Mouse (Mus musculus) midbrain, postnatal 0 days (tissue): ENCODE measurements around the gene Nub1. TPM values are rescaled to one million over a fixed set of nuclear protein-coding genes. Genes with fewer than 3 reads are reported as not detected.

Source experiments
- ATAC-seq: fragments of 200-750 bp; cut with Nextera tagmentation; 2 replicates; pipeline ENCODE4 v1.8.0; 2017; ENCODE audit warnings: moderate number of reproducible peaks, mild to moderate bottlenecking, moderate TSS enrichment, moderate library complexity; ENCODE audit not compliant: low FRiP score
- DNase-seq: peaks from one replicate; pipeline ENCODE4 v3.0.0-alpha.2; 2015; ENCODE audit warnings: low spot score
- H3K27ac ChIP-seq: fragments of 300-500 bp; sonication (generic); 2 replicates; pipeline ENCODE4 v1.5.1; 2014; ENCODE audit warnings: low read depth, mild to moderate bottlenecking, low read length, mixed read lengths
- H3K27me3 ChIP-seq: fragments of 300-500 bp; sonication (generic); 2 replicates; pipeline ENCODE4 v1.6.1; 2014; ENCODE audit warnings: low read length, control low read depth, mixed read lengths; ENCODE audit not compliant: insufficient read depth
- H3K36me3 ChIP-seq: fragments of 300-500 bp; sonication (generic); 2 replicates; pipeline ENCODE4 v1.6.1; 2014; ENCODE audit warnings: low read length, control low read depth, mixed read lengths; ENCODE audit not compliant: insufficient read depth
- H3K4me1 ChIP-seq: fragments of 300-500 bp; sonication (generic); 2 replicates; pipeline ENCODE4 v1.6.1; 2014; ENCODE audit warnings: mild to moderate bottlenecking, control low read depth, antibody characterized with exemption, low read length, mixed read lengths; ENCODE audit not compliant: insufficient read depth
- H3K4me2 ChIP-seq: fragments of 300-500 bp; sonication (generic); 2 replicates; pipeline ENCODE4 v1.6.1; 2014; ENCODE audit warnings: low read depth, mild to moderate bottlenecking, low read length, mixed read lengths; ENCODE audit not compliant: poor library complexity, severe bottlenecking
- H3K4me3 ChIP-seq: fragments of 300-500 bp; sonication (generic); 2 replicates; pipeline ENCODE4 v1.5.1; 2014; ENCODE audit warnings: low read depth, mild to moderate bottlenecking, low read length, moderate library complexity
- H3K9ac ChIP-seq: fragments of 300-500 bp; sonication (generic); replicated peaks from 2 replicates; pipeline ENCODE4 v1.6.1; 2014; ENCODE audit warnings: mild to moderate bottlenecking, low read length, moderate library complexity, mixed read lengths; ENCODE audit not compliant: poor library complexity, severe bottlenecking
- H3K9me3 ChIP-seq: fragments of 300-500 bp; sonication (generic); 2 replicates; pipeline ENCODE4 v1.6.1; 2016; ENCODE audit warnings: low read length, control low read depth
- CTCF ChIP-seq: IDR thresholded peaks from 2 replicates; pipeline ENCODE4 v1.5.1; 2016; ENCODE audit warnings: antibody characterized with exemption, mild to moderate bottlenecking
- WGBS: fragments of 180-500 bp; shearing (Covaris S2); extraction: QIAGEN DNeasy Blood & Tissue Kit; methylation state at CpG from one replicate; pipeline ENCODE4 v1.1.7; 2014; 5-methylcytosine and 5-hydroxymethylcytosine counted together
- polyA plus RNA-seq: library from polyadenylated mRNA; unstranded; fragments of >200 nt; fragmentation: Nextera tagmentation; extraction: Ambion mirVana; gene quantifications from 2 replicates; pipeline ENCODE4 v1.2.1, GENCODE M21; 2015
- total RNA-seq: library from RNA; depleted of rRNA; stranded (reverse); fragments of >200 nt; gene quantifications from 2 replicates; pipeline ENCODE4 v1.2.3, GENCODE M21; 2014

Gene Nub1
- total and polyA plus RNA-seq, 2 experiments from 2014 or later: 44.9 to 45.1 TPM

- no peak overlapping the region for H3K4me2 ChIP-seq
- H3K4me3 ChIP-seq: no peak overlapping the region
- TF ChIP-seq CTCF: no peak
- H3K36me3 ChIP-seq: peaks cover 20% of the 10 kb centered on the region
- no peaks in the 10 kb centered on the region for H3K4me1 ChIP-seq
- WGBS: 87% methylated on average over 1 of the region's 1 CpGs
- H3K9me3 ChIP-seq: no peaks in the 10 kb centered on the region
- no peaks in the 10 kb centered on the region for H3K27me3 ChIP-seq
- ATAC-seq (no peak), DNase-seq (no peak)
- H3K27ac ChIP-seq: no peak overlapping the region
- no peak overlapping the region for H3K9ac ChIP-seq
These were observed 2.4 kb downstream of the Nub1 start for GRCm38 (mm10) chr5:24687696-24688095.

DNA sequence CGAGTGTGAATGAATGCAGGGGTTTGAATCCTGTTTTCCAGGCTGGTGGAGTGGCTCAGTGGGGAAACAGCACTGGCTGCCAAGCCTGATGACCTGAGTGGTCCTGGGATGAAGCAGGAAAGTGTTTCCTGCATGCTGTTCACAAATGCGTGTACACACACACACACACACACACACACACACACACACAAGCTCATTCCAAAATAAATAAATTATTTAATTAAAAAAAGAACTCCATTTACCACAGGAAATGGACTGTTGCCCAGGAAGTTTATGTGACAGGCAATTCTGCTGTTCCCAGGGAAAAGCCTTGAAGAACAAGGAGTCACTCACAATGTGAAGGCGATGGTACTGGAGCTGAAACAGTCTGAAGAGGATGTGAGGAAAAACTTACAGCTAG is 11.4 kb downstream of the Nub1 start:
- no peak for TF ChIP-seq CTCF
- no peak overlapping the region for H3K27ac ChIP-seq
- H3K4me2 ChIP-seq: no peak overlapping the region
- no peak overlapping the region for H3K4me3 ChIP-seq
- 85% methylated on average over 3 of the region's 3 CpGs for WGBS
- no peaks in the 10 kb centered on the region for H3K27me3 ChIP-seq
- no peaks in the 10 kb centered on the region for H3K9me3 ChIP-seq
- H3K9ac ChIP-seq: no peak overlapping the region
- DNase-seq (peak; percentile 12), ATAC-seq (no peak)
- peaks cover 71% of the 10 kb centered on the region for H3K36me3 ChIP-seq
- no peaks in the 10 kb centered on the region for H3K4me1 ChIP-seq

- ATAC-seq: no peak
- H3K27me3 ChIP-seq: no peaks in the 10 kb centered on the region
- WGBS: 85% methylated on average over 3 of the region's 3 CpGs
- no peak for TF ChIP-seq CTCF
- no peak overlapping the region for H3K4me2 ChIP-seq
- peaks cover 74% of the 10 kb centered on the region for H3K36me3 ChIP-seq
- no peak for DNase-seq
- no peak overlapping the region for H3K27ac ChIP-seq
- H3K4me1 ChIP-seq: no peaks in the 10 kb centered on the region
- no peak overlapping the region for H3K4me3 ChIP-seq
- no peaks in the 10 kb centered on the region for H3K9me3 ChIP-seq
- H3K9ac ChIP-seq: no peak overlapping the region
These were observed 15.9 kb downstream of the Nub1 start for GRCm38 (mm10) chr5:24701271-24701670.

GRCm38 (mm10) chr5:24704615-24705014 is 19.3 kb downstream of the Nub1 start:
- H3K27ac ChIP-seq: no peak overlapping the region
- H3K27me3 ChIP-seq: no peaks in the 10 kb centered on the region
- no peak for TF ChIP-seq CTCF
- DNase-seq (no peak), ATAC-seq (no peak)
- no peak overlapping the region for H3K4me2 ChIP-seq
- H3K9me3 ChIP-seq: no peaks in the 10 kb centered on the region
- 91% methylated on average over 8 of the region's 8 CpGs for WGBS
- peaks cover 79% of the 10 kb centered on the region for H3K36me3 ChIP-seq
- H3K9ac ChIP-seq: no peak overlapping the region
- H3K4me3 ChIP-seq: no peak overlapping the region
- no peaks in the 10 kb centered on the region for H3K4me1 ChIP-seq

DNA sequence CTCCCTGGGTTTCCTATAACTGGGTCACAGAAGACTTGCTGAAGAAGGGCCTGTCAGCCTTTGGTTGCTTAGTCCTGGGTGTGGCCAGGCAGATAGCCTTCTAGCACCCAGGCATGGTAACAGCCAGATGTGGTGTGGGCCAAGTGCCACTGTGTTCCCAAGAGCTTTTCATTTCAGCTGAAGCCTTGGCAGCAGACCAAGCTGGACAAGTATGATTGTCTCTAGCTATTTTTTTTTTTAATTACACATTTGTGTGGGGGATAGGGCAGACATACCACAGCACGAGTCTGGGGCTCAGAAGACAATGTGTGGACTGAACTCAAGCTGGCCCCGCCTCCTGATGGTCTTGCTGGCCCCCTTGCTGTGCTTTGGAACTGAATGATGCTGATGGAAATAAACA is 24.6 kb downstream of the Nub1 start:
- H3K36me3 ChIP-seq: peaks cover 54% of the 10 kb centered on the region
- WGBS: 58% methylated on average over 2 of the region's 2 CpGs
- no peak for ATAC-seq

GRCm38 (mm10) chr5:24711615-24712014 is 26.3 kb downstream of the Nub1 start:
- no peak overlapping the region for H3K4me2 ChIP-seq
- H3K27me3 ChIP-seq: no peaks in the 10 kb centered on the region
- WGBS: 99% methylated on average over 6 of the region's 6 CpGs
- peaks cover 40% of the 10 kb centered on the region for H3K36me3 ChIP-seq
- ATAC-seq (no peak), DNase-seq (no peak)
- no peak overlapping the region for H3K9ac ChIP-seq
- no peak overlapping the region for H3K4me3 ChIP-seq
- no peak overlapping the region for H3K27ac ChIP-seq
- peak; percentile 42 for TF ChIP-seq CTCF
- peaks cover 3% of the 10 kb centered on the region; the same call in 1 of the 2 replicates for H3K9me3 ChIP-seq
- no peaks in the 10 kb centered on the region for H3K4me1 ChIP-seq

More for the DNA sequence above, 24.6 kb downstream of the Nub1 start:
- Histone ChIP-seq H3K9ac (no peak overlapping the region), H3K4me3 (no peak overlapping the region), H3K4me2 (no peak overlapping the region), H3K27ac (no peak overlapping the region), H3K9me3 (peaks cover 3% of the 10 kb centered on the region; the same call in 1 of the 2 replicates), H3K27me3 (no peaks in the 10 kb centered on the region), H3K4me1 (no peaks in the 10 kb centered on the region)
- no peak for TF ChIP-seq CTCF
- no peak for DNase-seq
